Mouse (Mus musculus) CH12.LX (cell line): ENCODE measurements around the gene Krtap4-1. TPM values are rescaled to one million over a fixed set of nuclear protein-coding genes. Genes with fewer than 3 reads are reported as not detected.

ENCODE experiments used
- DNase-seq: peaks from one replicate; pipeline ENCODE4 v3.0.0-alpha.2; 2013; ENCODE audit errors: extremely low read depth
- H3K27ac ChIP-seq: 2 replicates; pipeline ENCODE4 v1.5.1; 2012; ENCODE audit warnings: low read depth, mild to moderate bottlenecking, control low read depth, moderate library complexity; ENCODE audit not compliant: insufficient read depth
- H3K27me3 ChIP-seq: replicated peaks from 2 replicates; pipeline ENCODE3; 2012; ENCODE audit warnings: inconsistent platforms
- H3K36me3 ChIP-seq, 2 experiments: replicated peaks in 1 of 2; 2 replicates each; pipeline versions ENCODE3 to v1.6.1; 2012; ENCODE audit warnings: inconsistent platforms in 1 of 2, low read length in 1 of 2, mild to moderate bottlenecking in 1 of 2, mixed read lengths in 1 of 2, moderate library complexity in 1 of 2; ENCODE audit not compliant: control insufficient read depth in 1 of 2, insufficient read depth in 1 of 2
- H3K4me1 ChIP-seq, 2 experiments: 2 replicates each; pipeline ENCODE4 v1.6.1; 2012; ENCODE audit warnings: inconsistent platforms in 1 of 2, moderate library complexity in 1 of 2; ENCODE audit not compliant: insufficient read depth in 2 of 2, control insufficient read depth in 1 of 2
- H3K4me2 ChIP-seq: 2 replicates; pipeline ENCODE4 v1.6.1; 2012; ENCODE audit warnings: low read depth, mild to moderate bottlenecking, control low read depth; ENCODE audit not compliant: poor library complexity, insufficient read depth, severe bottlenecking
- H3K4me3 ChIP-seq, 3 experiments: fragments of 150-350 bp in 1 of 3; sonication (generic) in 1 of 3; replicated peaks in 1 of 3; 2 replicates each; pipeline versions ENCODE3 to v1.5.1; 2011 to 2012; ENCODE audit warnings: low read depth in 2 of 3, low read length in 2 of 3, mild to moderate bottlenecking in 2 of 3, moderate library complexity in 2 of 3, control low read depth in 1 of 3, improper control_type of control experiment in 1 of 3, inconsistent platforms in 1 of 3, mixed read lengths in 1 of 3; ENCODE audit not compliant: poor library complexity in 1 of 3
- H3K79me2 ChIP-seq: replicated peaks from 2 replicates; pipeline ENCODE4 v1.6.1; 2012; ENCODE audit warnings: mild to moderate bottlenecking, moderate library complexity; ENCODE audit not compliant: control insufficient read depth, poor library complexity, insufficient read depth, severe bottlenecking; ENCODE audit errors: extremely low read depth
- H3K9ac ChIP-seq: 2 replicates; pipeline ENCODE4 v1.6.1; 2012; ENCODE audit warnings: low read depth, mild to moderate bottlenecking, control low read depth, moderate library complexity; ENCODE audit not compliant: insufficient read depth
- H3K9me3 ChIP-seq: replicated peaks from 2 replicates; pipeline ENCODE3; 2012; ENCODE audit warnings: low read length, inconsistent platforms, mixed read lengths
- CHD2 ChIP-seq: IDR thresholded peaks from 2 replicates; pipeline ENCODE4 v1.6.1; 2011; ENCODE audit warnings: low read length, improper control_type of control experiment
- CTCF ChIP-seq, 2 experiments: IDR thresholded peaks in 1 of 2; conservative IDR thresholded peaks in 1 of 2; 2 replicates each; pipeline ENCODE4 v1.5.1; 2011 to 2012; ENCODE audit warnings: low read depth in 2 of 2, low read length in 2 of 2, improper control_type of control experiment in 1 of 2, inconsistent platforms in 1 of 2, mild to moderate bottlenecking in 1 of 2, moderate library complexity in 1 of 2
- E2F4 ChIP-seq: IDR thresholded peaks from 2 replicates; pipeline ENCODE4 v1.6.1; 2011; ENCODE audit warnings: low read depth, low read length, improper control_type of control experiment; ENCODE audit not compliant: insufficient replicate concordance
- ELF1 ChIP-seq: IDR thresholded peaks from 2 replicates; pipeline ENCODE4 v1.6.1; 2014; ENCODE audit warnings: low read depth, mild to moderate bottlenecking, inconsistent platforms, low read length, improper control_type of control experiment
- GABPA ChIP-seq: IDR thresholded peaks from 2 replicates; pipeline ENCODE4 v1.6.1; 2012; ENCODE audit warnings: low read depth, low read length, improper control_type of control experiment, inconsistent platforms; ENCODE audit not compliant: insufficient replicate concordance
- JUN ChIP-seq: IDR thresholded peaks from 2 replicates; pipeline ENCODE4 v1.6.1; 2011; ENCODE audit warnings: low read depth, mild to moderate bottlenecking, low read length, improper control_type of control experiment, moderate library complexity; ENCODE audit not compliant: insufficient read depth
- MAFK ChIP-seq: IDR thresholded peaks from 2 replicates; pipeline ENCODE4 v1.6.1; 2011; ENCODE audit warnings: low read length, improper control_type of control experiment; ENCODE audit not compliant: insufficient replicate concordance
- MAX ChIP-seq: IDR thresholded peaks from 2 replicates; pipeline ENCODE4 v1.6.1; 2011; ENCODE audit warnings: low read length, improper control_type of control experiment
- MEF2A ChIP-seq: IDR thresholded peaks from 2 replicates; pipeline ENCODE4 v1.6.1; 2014; ENCODE audit warnings: low read depth, mild to moderate bottlenecking, inconsistent platforms, low read length, improper control_type of control experiment, borderline replicate concordance
- MYC ChIP-seq: IDR thresholded peaks from 2 replicates; pipeline ENCODE4 v1.6.1; 2011; ENCODE audit warnings: low read depth, mild to moderate bottlenecking, improper control_type of control experiment, low read length
- NELFE ChIP-seq: IDR thresholded peaks from 2 replicates; pipeline ENCODE4 v1.6.1; 2011; ENCODE audit warnings: low read depth, low read length, improper control_type of control experiment
- NRF1 ChIP-seq: IDR thresholded peaks from 2 replicates; pipeline ENCODE4 v1.6.1; 2014; ENCODE audit warnings: low read depth, mild to moderate bottlenecking, inconsistent platforms, low read length, improper control_type of control experiment, moderate library complexity
- PAX5 ChIP-seq: IDR thresholded peaks from 2 replicates; pipeline ENCODE4 v1.6.1; 2012; ENCODE audit warnings: low read length, inconsistent platforms, mixed read lengths
- POLR2A ChIP-seq: IDR thresholded peaks from 2 replicates; pipeline ENCODE4 v1.6.1; 2011; ENCODE audit warnings: low read depth, mild to moderate bottlenecking, improper control_type of control experiment, low read length
- RCOR1 ChIP-seq: conservative IDR thresholded peaks from 2 replicates; pipeline ENCODE4 v1.6.1; 2012; ENCODE audit warnings: low read depth, mild to moderate bottlenecking, inconsistent platforms, low read length, improper control_type of control experiment
- SIN3A ChIP-seq: IDR thresholded peaks from 2 replicates; pipeline ENCODE4 v1.6.1; 2012; ENCODE audit warnings: low read length, improper control_type of control experiment, inconsistent platforms
- SMC3 ChIP-seq: IDR thresholded peaks from 2 replicates; pipeline ENCODE4 v1.6.1; 2011; ENCODE audit warnings: low read depth, low read length, improper control_type of control experiment
- TCF12 ChIP-seq: IDR thresholded peaks from 2 replicates; pipeline ENCODE4 v1.6.1; 2014; ENCODE audit warnings: low read depth, mild to moderate bottlenecking, inconsistent platforms, low read length, improper control_type of control experiment
- UBTF ChIP-seq: IDR thresholded peaks from 2 replicates; pipeline ENCODE4 v1.6.1; 2012; ENCODE audit warnings: low read depth, mild to moderate bottlenecking, inconsistent platforms, low read length, improper control_type of control experiment, moderate library complexity
- USF1 ChIP-seq: IDR thresholded peaks from 2 replicates; pipeline ENCODE4 v1.6.1; 2014; ENCODE audit warnings: low read depth, mild to moderate bottlenecking, inconsistent platforms, low read length, improper control_type of control experiment
- USF2 ChIP-seq: conservative IDR thresholded peaks from 2 replicates; pipeline ENCODE4 v1.6.1; 2011; ENCODE audit warnings: low read depth, low read length, improper control_type of control experiment
- ZC3H11A ChIP-seq: IDR thresholded peaks from 2 replicates; pipeline ENCODE4 v1.6.1; 2012; ENCODE audit warnings: low read depth, mild to moderate bottlenecking, inconsistent platforms, low read length, improper control_type of control experiment
- ZNF384 ChIP-seq: IDR thresholded peaks from 2 replicates; pipeline ENCODE4 v1.6.1; 2012; ENCODE audit warnings: low read depth, low read length, improper control_type of control experiment, inconsistent platforms
- dilution Hi-C: fragments of 300-500 bp; cut with MboI; formaldehyde crosslinking; loops from 2 replicates; pipeline ENCODE4 v1.14.3; 2020; ENCODE audit warnings: low sequenced_read_pairs; ENCODE audit not compliant: extremely low pct_unique_long_range_greater_than_20kb, extremely low pct_ligation_motif_present
- in situ Hi-C: fragments of 300-500 bp; cut with MboI; formaldehyde crosslinking; loops from 3 replicates; pipeline ENCODE4 v1.14.3; 2019; ENCODE audit warnings: low sequenced_read_pairs, low pct_ligation_motif_present, low pct_unique_long_range_greater_than_20kb, mixed read lengths
- polyA plus RNA-seq: library from polyadenylated mRNA; unstranded; fragments of >175 nt; gene quantifications from 2 replicates; pipeline ENCODE4 v1.2.1, GENCODE M21; 2012; ENCODE audit warnings: low read depth; ENCODE audit not compliant: insufficient read length
- total RNA-seq, 2 experiments: library from RNA; depleted of rRNA; stranded (reverse); fragments of 300-350 nt in 1 of 2; fragments of >200 nt in 1 of 2; gene quantifications; 2 replicates each; pipeline ENCODE4 v1.2.3; 2012 to 2014

The Krtap4-1 gene
- total and polyA plus RNA-seq, 3 experiments, result not detected

DNA sequence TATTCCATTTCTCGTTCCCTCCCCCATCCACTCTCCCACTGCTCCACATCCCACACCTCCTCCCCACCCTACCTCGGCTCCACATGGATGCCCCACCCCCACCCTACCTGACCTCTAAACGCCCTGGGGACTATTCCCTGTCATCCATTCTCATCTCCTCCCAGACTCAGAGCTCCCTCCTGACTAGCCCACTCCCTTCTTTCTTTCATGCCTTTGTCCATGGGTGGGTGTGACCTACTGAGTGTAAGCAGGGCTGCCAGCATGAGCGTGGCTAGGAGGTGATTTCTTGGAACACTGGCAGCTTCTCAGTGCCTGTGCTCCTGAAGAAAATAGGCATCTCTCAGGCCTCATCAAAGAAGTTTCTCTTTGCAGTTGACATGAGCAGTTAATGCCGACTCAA, 29.0 kb upstream of the Krtap4-1 start:
- DNase-seq, result no peak
- Histone ChIP-seq H3K9ac (no peak overlapping the region), H3K9me3 (peaks cover 5% of the 10 kb centered on the region), H3K36me3 (no peaks in the 10 kb centered on the region), H3K4me2 (no peak overlapping the region), H3K27ac (no peak overlapping the region), H3K27me3 (peaks cover 71% of the 10 kb centered on the region), H3K4me1 (peaks cover 0 to 2% of the 10 kb centered on the region in 2 experiments; a peak in 1 of 4 replicates), H3K4me3 (no peak overlapping the region), H3K79me2 (no peaks in the 10 kb centered on the region)
- TF ChIP-seq RCOR1, result no peak
- TF ChIP-seq POLR2A, result no peak
- TF ChIP-seq PAX5, result no peak
- TF ChIP-seq MEF2A, result no peak
- TF ChIP-seq GABPA, result no peak
- no peak for TF ChIP-seq ZNF384
- no peak for TF ChIP-seq NELFE
- TF ChIP-seq E2F4, result no peak
- no peak for TF ChIP-seq USF2
- TF ChIP-seq CTCF (conservative IDR thresholded peaks at IDR 0.05 in 1 of 2, IDR thresholded peaks at IDR 0.05 in 1 of 2; ENCODE audit: low read depth in 2 of 2, low read length in 2 of 2), result no peak
- no peak for TF ChIP-seq MAX
- no peak for TF ChIP-seq TCF12
- no peak for TF ChIP-seq NRF1
- TF ChIP-seq CHD2, result no peak
- TF ChIP-seq MYC, result no peak
- TF ChIP-seq USF1, result no peak
- no peak for TF ChIP-seq UBTF
- no peak for TF ChIP-seq ELF1
- no peak for TF ChIP-seq MAFK
- no peak for TF ChIP-seq SIN3A
- dilution Hi-C loops, result no loop called here
- in situ Hi-C loops, result no loop called here

DNA sequence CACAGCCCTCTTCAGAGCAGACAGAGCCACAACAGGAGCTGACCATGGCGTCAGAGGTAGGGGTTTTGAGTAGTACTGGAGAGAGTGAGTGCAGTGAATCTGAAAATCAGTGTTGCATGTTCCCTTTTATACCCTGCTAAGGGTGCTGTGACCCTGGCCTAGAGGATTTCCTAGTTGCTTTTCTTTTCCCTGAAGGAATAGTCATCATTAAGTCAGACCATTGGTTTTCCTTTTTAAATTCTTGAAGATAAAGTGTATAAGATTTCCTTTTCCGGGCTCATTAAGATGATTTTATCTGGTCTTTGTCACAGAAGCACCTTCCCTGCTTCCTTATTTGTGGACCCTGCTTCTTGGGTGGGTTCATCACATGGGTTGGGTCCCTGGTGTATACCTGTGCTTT, 22.1 kb upstream of the Krtap4-1 start, which contains the start of gene Gm11555:
Gene Gm11555 (minus strand): TSS at position 101 of the 400 bp plus-strand sequence.
- H3K27me3 ChIP-seq, result peaks cover 80% of the 10 kb centered on the region
- no peak within 1 kb of the TSS for H3K4me3 ChIP-seq
- no peak within 1 kb of the TSS for H3K27ac ChIP-seq
- H3K36me3 ChIP-seq, result no peaks in the 10 kb centered on the region
- peaks cover 3% of the 10 kb centered on the region for H3K9me3 ChIP-seq
- TF ChIP-seq JUN, result no peak
- no peak for TF ChIP-seq ZC3H11A
- TF ChIP-seq MAFK, result no peak
- no peak for TF ChIP-seq SMC3
- TF ChIP-seq, all 38 proteins: peak for 0
- no peak for DNase-seq
- no peak within 1 kb of the TSS for H3K9ac ChIP-seq
- in situ Hi-C loops (no loop called here), dilution Hi-C loops (no loop called here)
- no peak within 1 kb of the TSS for H3K4me2 ChIP-seq
- no peaks in the 10 kb centered on the region for H3K79me2 ChIP-seq
- no peaks in the 10 kb centered on the region for H3K4me1 ChIP-seq
